Mouse (Mus musculus) ovary, postnatal 14 days (tissue): ENCODE results near the gene Slc24a3.

ENCODE experiments used
- DNase-seq: peaks from one replicate; pipeline ENCODE4 v3.0.0; 2022; ENCODE audit warnings: low spot score

The Slc24a3 gene

GRCm38 (mm10) chr2:145279336-145279735, 111.8 kb downstream of the Slc24a3 start:
- no peak for DNase-seq

- no peak for DNase-seq
Measured at GRCm38 (mm10) chr2:145283746-145284145, 116.2 kb downstream of the Slc24a3 start.

GRCm38 (mm10) chr2:145288501-145288900, 120.9 kb downstream of the Slc24a3 start:
- no peak for DNase-seq

GRCm38 (mm10) chr2:145291473-145291872, 123.9 kb downstream of the Slc24a3 start:
- DNase-seq, result no peak

- DNase-seq, result no peak
Measured at GRCm38 (mm10) chr2:145292196-145292595, 124.6 kb downstream of the Slc24a3 start.

- DNase-seq, result no peak
Measured at GRCm38 (mm10) chr2:145292816-145293215, 125.3 kb downstream of the Slc24a3 start.

- no peak for DNase-seq
Measured at GRCm38 (mm10) chr2:145296906-145297305, 129.4 kb downstream of the Slc24a3 start.

GRCm38 (mm10) chr2:145299914-145300699, 132.6 kb downstream of the Slc24a3 start:
- no peak for DNase-seq

GRCm38 (mm10) chr2:145307231-145307883, 139.8 kb downstream of the Slc24a3 start:
- DNase-seq, result no peak

- DNase-seq, result no peak
Measured at GRCm38 (mm10) chr2:145318916-145319315, 151.4 kb downstream of the Slc24a3 start.

GRCm38 (mm10) chr2:145321287-145321686, 153.7 kb downstream of the Slc24a3 start:
- no peak for DNase-seq

GRCm38 (mm10) chr2:145321755-145322154, 154.2 kb downstream of the Slc24a3 start:
- no peak for DNase-seq

- no peak for DNase-seq
Measured at GRCm38 (mm10) chr2:145324477-145324876, 156.9 kb downstream of the Slc24a3 start.

- DNase-seq, result no peak
Measured at GRCm38 (mm10) chr2:145325852-145326251, 158.3 kb downstream of the Slc24a3 start.

- DNase-seq, result no peak
Measured at GRCm38 (mm10) chr2:145326544-145326943, 159.0 kb downstream of the Slc24a3 start.

GRCm38 (mm10) chr2:145329756-145330155, 162.2 kb downstream of the Slc24a3 start:
- no peak for DNase-seq

- DNase-seq, result no peak
Measured at GRCm38 (mm10) chr2:145331525-145331924, 164.0 kb downstream of the Slc24a3 start.

GRCm38 (mm10) chr2:145333466-145333865, 165.9 kb downstream of the Slc24a3 start:
- DNase-seq, result no peak

GRCm38 (mm10) chr2:145336406-145336805, 168.9 kb downstream of the Slc24a3 start:
- DNase-seq, result no peak

- DNase-seq, result no peak
Measured at GRCm38 (mm10) chr2:145340816-145341215, 173.3 kb downstream of the Slc24a3 start.

GRCm38 (mm10) chr2:145342956-145343355, 175.4 kb downstream of the Slc24a3 start:
- DNase-seq, result no peak

GRCm38 (mm10) chr2:145344521-145344920, 177.0 kb downstream of the Slc24a3 start:
- no peak for DNase-seq

- no peak for DNase-seq
Measured at GRCm38 (mm10) chr2:145353801-145354200, 186.2 kb downstream of the Slc24a3 start.
